Mouse (Mus musculus): ENCODE measurements around the gene Wdr63.

DNA sequence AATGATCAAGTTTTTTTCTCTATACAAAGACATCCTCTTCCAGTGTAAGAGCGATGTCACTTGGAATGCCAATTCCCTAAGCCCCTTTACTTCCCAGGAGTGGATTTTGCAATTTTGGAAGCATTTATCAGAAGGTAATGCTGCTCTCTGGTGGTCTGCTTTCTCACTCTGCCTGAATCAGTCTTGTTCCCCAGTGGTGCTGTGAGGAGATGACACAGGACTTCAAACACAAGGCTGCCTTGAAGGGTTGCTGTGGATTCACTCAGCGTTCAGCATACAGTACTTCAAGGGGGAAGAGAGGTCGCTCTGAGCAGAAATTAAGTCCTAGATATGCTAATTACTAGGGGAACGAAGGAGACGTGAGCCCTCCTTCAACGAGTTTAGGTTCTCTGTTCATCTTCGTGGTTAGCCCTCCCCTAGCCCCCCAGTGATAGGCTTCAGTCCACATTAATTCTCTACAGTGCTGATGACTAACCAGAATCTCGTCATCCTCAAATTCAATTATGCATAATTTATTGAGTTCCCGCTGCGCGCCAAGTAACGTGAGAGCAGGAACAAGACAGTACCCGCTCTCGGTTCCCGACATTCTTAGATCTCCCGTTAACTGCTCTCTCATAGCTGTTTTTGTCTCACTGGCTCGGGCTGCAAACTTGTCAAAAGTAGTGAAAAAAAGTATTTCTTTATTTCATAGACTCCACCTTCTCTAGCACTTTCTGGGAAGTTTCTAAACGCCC, 647 bp downstream of the Wdr63 start:
- no peak for TF ChIP-seq POLR2A (IDR thresholded peaks at IDR 0.05; ENCODE audit: low read depth, low read length)
- TF ChIP-seq CTCF (IDR thresholded peaks at IDR 0.05; ENCODE audit: borderline replicate concordance, insufficient read depth, low read length), result no peak
